Mouse (Mus musculus) myocyte (in vitro differentiated cells): ENCODE data around the gene Rims4.

Experiments used
- CEBPB ChIP-seq: IDR thresholded peaks from 2 replicates; pipeline ENCODE4 v1.6.1; 2011; ENCODE audit warnings: mild to moderate bottlenecking, moderate library complexity; ENCODE audit not compliant: poor library complexity, insufficient read depth, severe bottlenecking
- MAX ChIP-seq: IDR thresholded peaks from one replicate; pipeline ENCODE4 v1.6.1; 2011; ENCODE audit warnings: low read depth, mild to moderate bottlenecking, control low read depth
- MYOG ChIP-seq, 3 experiments: IDR thresholded peaks; one replicate each; pipeline ENCODE4 v1.6.1; 2011; ENCODE audit warnings: control low read depth in 2 of 3, low read depth in 2 of 3, mild to moderate bottlenecking in 2 of 3; ENCODE audit not compliant: insufficient read length in 2 of 3, control insufficient read depth in 1 of 3, insufficient read depth in 1 of 3
- POLR2A ChIP-seq: IDR thresholded peaks from one replicate; pipeline ENCODE4 v1.6.1; 2011; ENCODE audit warnings: low read depth, mild to moderate bottlenecking, control low read depth, moderate library complexity; ENCODE audit not compliant: insufficient read length
- POLR2AphosphoS2 ChIP-seq: IDR thresholded peaks from one replicate; pipeline ENCODE4 v1.6.1; 2011; ENCODE audit warnings: low read depth, control low read depth; ENCODE audit not compliant: insufficient read length
- SRF ChIP-seq: IDR thresholded peaks from one replicate; pipeline ENCODE4 v1.6.1; 2011; ENCODE audit warnings: low read depth; ENCODE audit not compliant: control insufficient read depth, insufficient read length
- TCF12 ChIP-seq: IDR thresholded peaks from one replicate; pipeline ENCODE4 v1.6.1; 2011; ENCODE audit warnings: mild to moderate bottlenecking, control low read depth; ENCODE audit not compliant: poor library complexity, insufficient read depth, severe bottlenecking
- TCF3 ChIP-seq: IDR thresholded peaks from one replicate; pipeline ENCODE4 v1.6.1; 2011; ENCODE audit warnings: low read depth, control low read depth; ENCODE audit not compliant: insufficient read length

DNA sequence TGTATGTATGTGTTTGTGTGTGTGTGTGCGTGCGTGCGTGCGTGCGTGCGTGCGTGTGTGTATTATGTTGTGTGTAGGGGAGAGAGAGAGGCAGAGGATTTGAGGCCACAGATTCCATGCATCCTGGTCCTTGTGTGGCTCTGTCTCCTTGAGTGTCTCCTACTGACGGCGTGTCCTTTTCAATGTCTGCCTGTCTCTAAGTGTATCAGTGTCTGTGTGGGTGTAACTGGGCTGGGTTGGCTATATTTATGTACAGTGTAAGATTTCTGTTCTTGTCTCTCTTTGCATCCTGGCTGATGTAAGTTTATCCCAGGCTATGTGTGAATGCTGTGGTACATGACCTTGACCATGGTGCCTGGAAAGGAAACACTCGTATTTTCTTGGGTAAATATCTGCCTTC lies 6.6 kb upstream of the Rims4 start:
- no peak for TF ChIP-seq POLR2A
- TF ChIP-seq SRF = no peak
- no peak for TF ChIP-seq CEBPB
- no peak for TF ChIP-seq POLR2AphosphoS2
- no peak for TF ChIP-seq MAX
- TF ChIP-seq TCF12 = no peak
- no peak for TF ChIP-seq TCF3
- no peak for TF ChIP-seq MYOG (IDR thresholded peaks at IDR 0.05; ENCODE audit: control insufficient read depth in 1 of 3, insufficient read depth in 1 of 3, insufficient read length in 2 of 3, low read depth in 2 of 3)
